Mouse (Mus musculus) urinary bladder, adult 2 months (tissue): ENCODE data around the gene Ly6g6c. TPM values are rescaled to one million over a fixed set of nuclear protein-coding genes. Genes with fewer than 3 reads are reported as not detected.

Source experiments
- DNase-seq: peaks from one replicate; pipeline ENCODE4 v3.0.0; 2022; ENCODE audit warnings: low spot score
- polyA plus RNA-seq: library from polyadenylated mRNA; depleted of rRNA; stranded (reverse); fragments of >200 nt; gene quantifications from 2 replicates; pipeline ENCODE4 v1.2.3, GENCODE M21; 2012; rRNA removed

The Ly6g6c gene
- polyA plus RNA-seq = 0.26 and 0.37 TPM in 2 replicates

- DNase-seq = no peak
These were observed at the start of gene Ly6g6c for GRCm38 (mm10) chr17:35064951-35065947. TSS of gene Ly6g6c (plus strand) at chr17:35065388.

- no peak for DNase-seq
These were observed 48.8 kb upstream of the Ly6g6c start, which contains the start of gene Vwa7 for GRCm38 (mm10) chr17:35016376-35016775. TSS of gene Vwa7 (plus strand) at chr17:35016579.

GRCm38 (mm10) chr17:35016791-35017705 is 48.1 kb upstream of the Ly6g6c start:
- no peak for DNase-seq

- DNase-seq = no peak
These were observed 47.5 kb upstream of the Ly6g6c start for GRCm38 (mm10) chr17:35017706-35018030.

GRCm38 (mm10) chr17:35018171-35018570 is 47.0 kb upstream of the Ly6g6c start:
- no peak for DNase-seq

GRCm38 (mm10) chr17:35019894-35020293 is 45.3 kb upstream of the Ly6g6c start:
- no peak for DNase-seq

- no peak for DNase-seq
These were observed 44.6 kb upstream of the Ly6g6c start for GRCm38 (mm10) chr17:35020551-35020950.

GRCm38 (mm10) chr17:35021163-35021808 is 43.9 kb upstream of the Ly6g6c start:
- DNase-seq = peak; percentile 86

- no peak for DNase-seq
These were observed 43.2 kb upstream of the Ly6g6c start for GRCm38 (mm10) chr17:35021842-35022477.

GRCm38 (mm10) chr17:35022541-35023060 is 42.6 kb upstream of the Ly6g6c start:
- no peak for DNase-seq

GRCm38 (mm10) chr17:35023221-35023620 is 42.0 kb upstream of the Ly6g6c start:
- no peak for DNase-seq

GRCm38 (mm10) chr17:35023756-35024155 is 41.4 kb upstream of the Ly6g6c start:
- no peak for DNase-seq

- DNase-seq = no peak
These were observed 40.9 kb upstream of the Ly6g6c start for GRCm38 (mm10) chr17:35024261-35024660.

- no peak for DNase-seq
These were observed 40.3 kb upstream of the Ly6g6c start for GRCm38 (mm10) chr17:35024691-35025488.

- DNase-seq = no peak
These were observed 39.0 kb upstream of the Ly6g6c start for GRCm38 (mm10) chr17:35026206-35026605.

GRCm38 (mm10) chr17:35027277-35028068 is 37.7 kb upstream of the Ly6g6c start, which contains the start of gene Sapcd1:
TSS of gene Sapcd1 (minus strand) at chr17:35028016.
- DNase-seq = no peak

GRCm38 (mm10) chr17:35028315-35028714 is 36.9 kb upstream of the Ly6g6c start:
- no peak for DNase-seq

- DNase-seq = no peak
These were observed 35.3 kb upstream of the Ly6g6c start for GRCm38 (mm10) chr17:35029691-35030532.
